8 mouse cellular contexts compared by ENCODE assay signal in genomic region chr8:84207811-84208210, GRCm38 (mm10). TPM values are rescaled to one million over a fixed set of nuclear protein-coding genes. Genes with fewer than 3 reads are reported as not detected.
DNase-seq lines count a peak whose midpoint lies in the region; ATAC-seq and TF ChIP-seq lines count a peak whose summit lies in the region.

No protein-coding gene starts in this region.

- H3K36me3 ChIP-seq in embryonic facial prominence, embryonic 12.5 days, result peaks cover 39% of the 10 kb centered on the region
- peaks cover 71% of the 10 kb centered on the region for H3K36me3 ChIP-seq in limb, embryonic 15.5 days
- peaks cover 34% of the 10 kb centered on the region for H3K36me3 ChIP-seq in myocyte (ENCODE audit: control insufficient read depth, insufficient read depth)

- no peaks in the 10 kb centered on the region for H3K27me3 ChIP-seq in embryonic facial prominence, embryonic 12.5 days
- H3K27me3 ChIP-seq in limb, embryonic 15.5 days, result no peaks in the 10 kb centered on the region
- H3K27me3 ChIP-seq in myocyte (ENCODE audit: control insufficient read depth, insufficient read depth, insufficient read length), result no peaks in the 10 kb centered on the region

- H3K4me2 ChIP-seq in embryonic facial prominence, embryonic 12.5 days (replicated peaks), result no peak overlapping the region
- no peak overlapping the region for H3K4me2 ChIP-seq in limb, embryonic 15.5 days
- peak overlapping the region; percentile 38 for H3K4me2 ChIP-seq in myocyte (ENCODE audit: low read depth)

- H3K4me1 ChIP-seq in lung, adult 2 months (ENCODE audit: control insufficient read depth, insufficient read depth, low read length), result peaks cover 19% of the 10 kb centered on the region
- peaks cover 39% of the 10 kb centered on the region for H3K4me1 ChIP-seq in embryonic facial prominence, embryonic 12.5 days
- peaks cover 58% of the 10 kb centered on the region for H3K4me1 ChIP-seq in limb, embryonic 15.5 days

- no peak for TF ChIP-seq POLR2A in lung, adult 2 months (IDR thresholded peaks at IDR 0.05; ENCODE audit: borderline replicate concordance, extremely low read depth, low read depth, low read length)
- TF ChIP-seq POLR2A in myocyte (IDR thresholded peaks at IDR 0.05; ENCODE audit: insufficient read length, low read depth), result peak; percentile 22

- TF ChIP-seq CTCF in lung, adult 2 months (IDR thresholded peaks at IDR 0.05; ENCODE audit: insufficient read depth, low read length), result no peak

- H3K27ac ChIP-seq in embryonic facial prominence, embryonic 12.5 days, result peak overlapping the region; percentile 70
- H3K27ac ChIP-seq in limb, embryonic 15.5 days, result peak overlapping the region; percentile 78

- peak; percentile 85 for DNase-seq in lung, adult 18-20 months
- no peak for DNase-seq in lung, adult 2 months
- DNase-seq in heart, postnatal 36 days, result peak; percentile 76
- DNase-seq in frontal cortex, adult 2 months (ENCODE audit: extremely low spot score in 1 of 2, low spot score in 1 of 2), result no peak
- no peak for DNase-seq in embryo, embryonic 9.5 days (ENCODE audit: extremely low spot score)

- ATAC-seq in embryonic facial prominence, embryonic 12.5 days (ENCODE audit: insufficient number of reproducible peaks, insufficient read depth, low FRiP score, low TSS enrichment), result no peak
- no peak for ATAC-seq in limb, embryonic 15.5 days (ENCODE audit: insufficient number of reproducible peaks, low FRiP score, low TSS enrichment, low read depth)

- no peak overlapping the region for H3K4me3 ChIP-seq in lung, adult 2 months (replicated peaks; ENCODE audit: extremely low read depth, low read depth, low read length)
- H3K4me3 ChIP-seq in embryonic facial prominence, embryonic 12.5 days, result no peak overlapping the region
- H3K4me3 ChIP-seq in limb, embryonic 15.5 days, result no peak overlapping the region
- H3K4me3 ChIP-seq in myocyte, result no peak overlapping the region

- peaks cover 52% of the 10 kb centered on the region for H3K79me2 ChIP-seq in myocyte (ENCODE audit: control insufficient read depth, insufficient read depth)

- intact Hi-C loops in heart, postnatal 36 days (cut with DNase I), result loop anchor here (10.0 kb wide), 1 partner anchor 463 kb away; the partner anchor contains the start of gene Adgre5

- H3ac ChIP-seq in myocyte (ENCODE audit: control insufficient read depth, insufficient read length), result no peak overlapping the region

- 23% methylated on average over 7 of the region's 7 CpGs for WGBS in lung, adult 2 months
- 57% methylated on average over 7 of the region's 7 CpGs for WGBS in embryonic facial prominence, embryonic 12.5 days
- 46% methylated on average over 7 of the region's 7 CpGs for WGBS in limb, embryonic 15.5 days

- H3K9me3 ChIP-seq in embryonic facial prominence, embryonic 12.5 days, result no peaks in the 10 kb centered on the region
- no peaks in the 10 kb centered on the region for H3K9me3 ChIP-seq in limb, embryonic 15.5 days

- no peak overlapping the region for H3K9ac ChIP-seq in embryonic facial prominence, embryonic 12.5 days
- H3K9ac ChIP-seq in limb, embryonic 15.5 days, result no peak overlapping the region

TF ChIP-seq in myocyte, 11 proteins besides CTCF, POLR2A, EP300 and RAD21:
- no peak for TF ChIP-seq SRF (IDR thresholded peaks at IDR 0.05; ENCODE audit: control insufficient read depth, insufficient read length, low read depth)
- no peak for TF ChIP-seq MYOG (IDR thresholded peaks at IDR 0.05; ENCODE audit: control insufficient read depth in 1 of 3, insufficient read depth in 1 of 3, insufficient read length in 2 of 3, low read depth in 2 of 3)
- no peak for TF ChIP-seq E2F4 (IDR thresholded peaks at IDR 0.05; ENCODE audit: insufficient read depth)
- peak; percentile 50 for TF ChIP-seq POLR2AphosphoS2 (IDR thresholded peaks at IDR 0.05; ENCODE audit: insufficient read length, low read depth)
- no peak for TF ChIP-seq USF1 (IDR thresholded peaks at IDR 0.05; ENCODE audit: low read depth)
- TF ChIP-seq CEBPB (IDR thresholded peaks at IDR 0.05; ENCODE audit: insufficient read depth, poor library complexity, severe bottlenecking), result no peak

RNA-seq across cellular contexts. Expression of gene Nanos3, which starts 22.8 kb away (rescaled TPM):
- 0.18 and 0.54 TPM in 2 replicates for polyA plus RNA-seq in lung, adult 2 months (2012; rRNA removed)
- 5.4 and 7.2 TPM in 2 replicates for polyA plus RNA-seq in embryonic facial prominence, embryonic 12.5 days (2016; fragmentation: Nextera tagmentation; extraction: Ambion mirVana)
- total RNA-seq in heart, postnatal 36 days (2021), result under 1 TPM; 0.80 to 0.95 TPM
- polyA plus RNA-seq in limb, embryonic 15.5 days (2015; fragmentation: Nextera tagmentation; extraction: Ambion mirVana), result 1.8 and 3.0 TPM in 2 replicates
- 1.2 TPM for polyA plus RNA-seq in myocyte (2012; fragmentation: generic; extraction: Trizol)
- 2.1 and 2.6 TPM in 2 replicates for polyA plus RNA-seq in frontal cortex, adult 2 months (2012; rRNA removed)

RNA-seq across cellular contexts. Expression of gene Zswim4, which starts 29.0 kb away (rescaled TPM):
- polyA plus RNA-seq in lung, adult 2 months (2012; rRNA removed), result 21.2 and 24.0 TPM in 2 replicates
- polyA plus RNA-seq in embryonic facial prominence, embryonic 12.5 days (2016; fragmentation: Nextera tagmentation; extraction: Ambion mirVana), result 32.4 and 32.9 TPM in 2 replicates
- total RNA-seq in heart, postnatal 36 days (2021), result 10 to 100 TPM in 1 of 2 experiments, 1 to 10 TPM in 1; 9.5 to 11.0 TPM
- polyA plus RNA-seq in limb, embryonic 15.5 days (2015; fragmentation: Nextera tagmentation; extraction: Ambion mirVana), result 13.5 and 15.1 TPM in 2 replicates
- polyA plus RNA-seq in myocyte (2012; fragmentation: generic; extraction: Trizol), result 12.7 TPM
- polyA plus RNA-seq in frontal cortex, adult 2 months (2012; rRNA removed), result 13.7 TPM in 2 replicates

RNA-seq across cellular contexts. Expression of gene D8Ertd738e, which starts 41.7 kb away (rescaled TPM):
- polyA plus RNA-seq in lung, adult 2 months (2012; rRNA removed), result 116 and 149 TPM in 2 replicates
- polyA plus RNA-seq in embryonic facial prominence, embryonic 12.5 days (2016; fragmentation: Nextera tagmentation; extraction: Ambion mirVana), result 322 and 341 TPM in 2 replicates
- 100 to 1,000 TPM; 231 to 232 TPM for total RNA-seq in heart, postnatal 36 days (2021)
- 309 and 325 TPM in 2 replicates for polyA plus RNA-seq in limb, embryonic 15.5 days (2015; fragmentation: Nextera tagmentation; extraction: Ambion mirVana)
- 232 TPM for polyA plus RNA-seq in myocyte (2012; fragmentation: generic; extraction: Trizol)
- polyA plus RNA-seq in frontal cortex, adult 2 months (2012; rRNA removed), result 216 and 261 TPM in 2 replicates

RNA-seq across cellular contexts. Expression of gene Mri1, which starts 49.3 kb away (rescaled TPM):
- polyA plus RNA-seq in lung, adult 2 months (2012; rRNA removed), result 66.2 and 78.8 TPM in 2 replicates
- 70.2 and 71.2 TPM in 2 replicates for polyA plus RNA-seq in embryonic facial prominence, embryonic 12.5 days (2016; fragmentation: Nextera tagmentation; extraction: Ambion mirVana)
- 10 to 100 TPM; 10.1 to 12.3 TPM for total RNA-seq in heart, postnatal 36 days (2021)
- polyA plus RNA-seq in limb, embryonic 15.5 days (2015; fragmentation: Nextera tagmentation; extraction: Ambion mirVana), result 62.0 and 65.5 TPM in 2 replicates
- 22.8 TPM for polyA plus RNA-seq in myocyte (2012; fragmentation: generic; extraction: Trizol)
- polyA plus RNA-seq in frontal cortex, adult 2 months (2012; rRNA removed), result 26.0 and 30.5 TPM in 2 replicates

RNA-seq across cellular contexts. Expression of gene 4930432K21Rik, which starts 60.0 kb away (rescaled TPM):
- 1.0 and 1.1 TPM in 2 replicates for polyA plus RNA-seq in lung, adult 2 months (2012; rRNA removed)
- 2.0 and 2.4 TPM in 2 replicates for polyA plus RNA-seq in embryonic facial prominence, embryonic 12.5 days (2016; fragmentation: Nextera tagmentation; extraction: Ambion mirVana)
- under 1 TPM in 1 of 2 experiments, not detected in 1; 0.36 TPM for total RNA-seq in heart, postnatal 36 days (2021)
- polyA plus RNA-seq in limb, embryonic 15.5 days (2015; fragmentation: Nextera tagmentation; extraction: Ambion mirVana), result 1.1 and 1.3 TPM in 2 replicates
- polyA plus RNA-seq in myocyte (2012; fragmentation: generic; extraction: Trizol), result 0.24 TPM
- 2.6 and 2.9 TPM in 2 replicates for polyA plus RNA-seq in frontal cortex, adult 2 months (2012; rRNA removed)

Comparison
In these comparisons a context has a peak if more than half of its experiments do, and no peak if none do; other contexts are left out.
1. DNase-seq: peak in lung, adult 18-20 months (2 of 2) and heart, postnatal 36 days (2 of 2); none in lung, adult 2 months (single experiment), frontal cortex, adult 2 months (0 of 2) and embryo, embryonic 9.5 days (single experiment).